Mouse (Mus musculus): ENCODE measurements around the gene Nr1i3. TPM values are rescaled to one million over a fixed set of nuclear protein-coding genes. Genes with fewer than 3 reads are reported as not detected.

The Nr1i3 gene
- polyA plus RNA-seq, 1 experiment from 2014 or later, result 0.38 TPM

- WGBS, result under 1% methylated on average over 41 of the region's 41 CpGs
- H3K4me1 ChIP-seq (ENCODE audit: control insufficient read depth, insufficient read depth, low read length), result peaks cover 26% of the 10 kb centered on the region
These were observed 33.1 kb downstream of the Nr1i3 start for GRCm38 (mm10) chr1:171246709-171247452.

GRCm38 (mm10) chr1:171247453-171247841 lies 33.7 kb downstream of the Nr1i3 start:
- WGBS, result 13% methylated on average over 13 of the region's 13 CpGs
- ATAC-seq, result peak; percentile 27
- Histone ChIP-seq H3K27me3 (ENCODE audit: control insufficient read depth, insufficient read depth, low read depth, low read length) (no peaks in the 10 kb centered on the region), H3K27ac (ENCODE audit: low read length) (peak overlapping the region; percentile 51), H3K4me3 (ENCODE audit: low read depth, low read length) (peak overlapping the region; percentile 81), H3K36me3 (ENCODE audit: control insufficient read depth, insufficient read depth, low read length) (no peaks in the 10 kb centered on the region; the same call in 1 of the 2 replicates), H3K4me1 (ENCODE audit: control insufficient read depth, insufficient read depth, low read length) (peaks cover 32% of the 10 kb centered on the region), H3K9me3 (replicated peaks; ENCODE audit: control insufficient read depth, low read length, poor library complexity, severe bottlenecking) (no peaks in the 10 kb centered on the region), H3K9ac (ENCODE audit: low read depth, low read length) (peak overlapping the region; percentile 57), H3K4me2 (ENCODE audit: low read length) (peak overlapping the region; percentile 63)

More at GRCm38 (mm10) chr1:171246709-171247452, 33.1 kb downstream of the Nr1i3 start:
- H3K27ac ChIP-seq (ENCODE audit: low read length), result peak overlapping the region; percentile 75
- peak overlapping the region; percentile 72 for H3K4me2 ChIP-seq (ENCODE audit: low read length)
- H3K9me3 ChIP-seq (replicated peaks; ENCODE audit: control insufficient read depth, low read length, poor library complexity, severe bottlenecking), result no peaks in the 10 kb centered on the region
- peaks cover 2% of the 10 kb centered on the region; the same call in 1 of the 2 replicates for H3K36me3 ChIP-seq (ENCODE audit: control insufficient read depth, insufficient read depth, low read length)
- no peaks in the 10 kb centered on the region for H3K27me3 ChIP-seq (ENCODE audit: control insufficient read depth, insufficient read depth, low read depth, low read length)
- peak; percentile 94 for ATAC-seq
- H3K9ac ChIP-seq (ENCODE audit: low read depth, low read length), result peak overlapping the region; percentile 91
- H3K4me3 ChIP-seq (ENCODE audit: low read depth, low read length), result peak overlapping the region; percentile 81

DNA sequence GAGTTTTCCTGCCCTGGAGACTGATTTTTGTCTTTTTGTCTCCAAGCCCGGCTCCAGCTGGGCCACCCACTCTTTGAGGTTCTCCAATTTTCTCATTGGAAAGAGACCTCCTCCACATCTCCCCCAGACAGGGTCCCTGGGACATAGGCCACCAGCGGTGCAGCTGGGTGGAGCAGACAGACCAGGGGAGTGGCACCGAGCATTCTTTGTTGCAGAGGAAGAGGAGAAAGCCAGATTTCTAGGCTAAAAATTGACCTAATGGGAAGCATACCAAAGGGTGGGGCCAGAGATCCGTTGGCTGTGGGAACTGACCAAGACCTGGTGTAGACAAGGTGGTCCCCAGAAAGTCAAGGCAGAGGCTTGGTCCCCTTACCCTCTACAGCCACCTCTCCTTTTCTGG lies 34.1 kb downstream of the Nr1i3 start:
- Histone ChIP-seq H3K27ac (ENCODE audit: low read length) (peak overlapping the region; percentile 51), H3K9me3 (replicated peaks; ENCODE audit: control insufficient read depth, low read length, poor library complexity, severe bottlenecking) (no peaks in the 10 kb centered on the region), H3K27me3 (ENCODE audit: control insufficient read depth, insufficient read depth, low read depth, low read length) (no peaks in the 10 kb centered on the region), H3K9ac (ENCODE audit: low read depth, low read length) (peak overlapping the region; percentile 57; the same call in 1 of the 2 replicates), H3K4me3 (ENCODE audit: low read depth, low read length) (no peak overlapping the region), H3K4me2 (ENCODE audit: low read length) (peak overlapping the region; percentile 63), H3K36me3 (ENCODE audit: control insufficient read depth, insufficient read depth, low read length) (no peaks in the 10 kb centered on the region; the same call in 1 of the 2 replicates), H3K4me1 (ENCODE audit: control insufficient read depth, insufficient read depth, low read length) (peaks cover 33% of the 10 kb centered on the region)
- no peak for ATAC-seq
- 30% methylated on average over 4 of the region's 4 CpGs for WGBS

GRCm38 (mm10) chr1:171248386-171249226 lies 34.8 kb downstream of the Nr1i3 start:
- ATAC-seq, result no peak
- H3K27ac ChIP-seq (ENCODE audit: low read length), result no peak overlapping the region

GRCm38 (mm10) chr1:171249913-171250600 lies 36.3 kb downstream of the Nr1i3 start, which contains the start of gene Adamts4:
TSS of gene Adamts4 (plus strand) at chr1:171250421.
- ATAC-seq, result no peak

More at GRCm38 (mm10) chr1:171248386-171249226, 34.8 kb downstream of the Nr1i3 start:
- peaks cover 33% of the 10 kb centered on the region for H3K4me1 ChIP-seq (ENCODE audit: control insufficient read depth, insufficient read depth, low read length)
- H3K4me3 ChIP-seq (ENCODE audit: low read depth, low read length), result no peak overlapping the region
- no peaks in the 10 kb centered on the region; the same call in 1 of the 2 replicates for H3K36me3 ChIP-seq (ENCODE audit: control insufficient read depth, insufficient read depth, low read length)
- H3K9ac ChIP-seq (ENCODE audit: low read depth, low read length), result no peak overlapping the region
- H3K9me3 ChIP-seq (replicated peaks; ENCODE audit: control insufficient read depth, low read length, poor library complexity, severe bottlenecking), result no peaks in the 10 kb centered on the region
- H3K4me2 ChIP-seq (ENCODE audit: low read length), result no peak overlapping the region
- WGBS, result 32% methylated on average over 3 of the region's 3 CpGs
- H3K27me3 ChIP-seq (ENCODE audit: control insufficient read depth, insufficient read depth, low read depth, low read length), result no peaks in the 10 kb centered on the region

DNA sequence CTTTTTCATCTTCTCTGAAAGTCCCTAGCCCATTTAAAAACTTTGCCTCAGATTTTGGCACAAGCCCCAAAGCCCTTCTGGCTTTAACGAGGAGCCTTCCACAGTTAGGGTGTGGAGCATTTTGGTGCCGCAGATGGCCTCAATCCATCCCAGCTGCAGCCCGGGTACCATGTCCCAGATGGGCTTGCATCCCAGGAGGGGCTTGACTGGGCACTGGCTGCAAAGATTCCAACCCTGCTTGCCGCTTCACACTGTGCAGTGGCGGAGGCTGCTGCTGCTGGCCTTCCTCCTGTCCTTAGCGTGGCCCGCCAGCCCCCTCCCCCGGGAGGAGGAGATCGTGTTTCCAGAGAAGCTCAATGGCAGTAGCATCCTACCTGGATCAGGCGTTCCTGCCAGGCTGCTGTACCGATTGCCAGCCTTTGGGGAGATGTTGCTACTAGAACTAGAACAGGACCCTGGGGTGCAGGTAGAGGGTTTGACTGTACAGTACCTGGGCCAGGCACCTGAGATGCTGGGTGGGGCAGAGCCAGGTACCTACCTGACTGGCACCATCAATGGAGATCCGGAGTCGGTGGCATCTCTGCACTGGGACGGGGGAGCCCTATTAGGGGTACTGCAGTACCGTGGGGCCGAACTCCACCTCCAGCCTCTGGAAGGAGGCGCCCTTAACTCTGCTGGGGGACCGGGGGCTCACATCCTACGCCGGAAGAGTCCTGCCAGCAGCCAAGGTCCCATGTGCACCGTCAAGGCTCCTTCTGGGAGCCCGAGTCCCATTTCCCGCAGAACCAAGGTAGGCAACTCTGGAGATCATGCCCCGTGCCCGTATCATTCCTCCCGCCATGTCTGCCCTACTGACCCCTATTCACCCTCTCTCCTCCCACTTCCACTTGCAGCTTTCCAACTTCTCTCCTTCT lies 37.2 kb downstream of the Nr1i3 start, which contains the start of gene Ndufs2:
Ndufs2 (minus strand) TSS at position 709 of the 914 bp plus-strand sequence.
- H3K36me3 ChIP-seq (ENCODE audit: control insufficient read depth, insufficient read depth, low read length), result no peaks in the 10 kb centered on the region
- H3K4me2 ChIP-seq (ENCODE audit: low read length), result peak within 1 kb of the TSS; percentile 53
- no peaks in the 10 kb centered on the region for H3K27me3 ChIP-seq (ENCODE audit: control insufficient read depth, insufficient read depth, low read depth, low read length)
- peaks cover 27% of the 10 kb centered on the region for H3K4me1 ChIP-seq (ENCODE audit: control insufficient read depth, insufficient read depth, low read length)
- H3K9me3 ChIP-seq (replicated peaks; ENCODE audit: control insufficient read depth, low read length, poor library complexity, severe bottlenecking), result no peaks in the 10 kb centered on the region
- ATAC-seq, result no peak
- peak within 1 kb of the TSS; percentile 53 for H3K27ac ChIP-seq (ENCODE audit: low read length)
- 14% methylated on average over 26 of the region's 26 CpGs for WGBS
- H3K4me3 ChIP-seq (ENCODE audit: low read depth, low read length), result peak within 1 kb of the TSS; percentile 34
- H3K9ac ChIP-seq (ENCODE audit: low read depth, low read length), result peak within 1 kb of the TSS; percentile 61

More at GRCm38 (mm10) chr1:171249913-171250600, 36.3 kb downstream of the Nr1i3 start, which contains the start of gene Adamts4:
- H3K36me3 ChIP-seq (ENCODE audit: control insufficient read depth, insufficient read depth, low read length), result no peaks in the 10 kb centered on the region
- peak within 1 kb of the TSS; percentile 53 for H3K27ac ChIP-seq (ENCODE audit: low read length)
- peaks cover 33% of the 10 kb centered on the region for H3K4me1 ChIP-seq (ENCODE audit: control insufficient read depth, insufficient read depth, low read length)
- H3K9me3 ChIP-seq (replicated peaks; ENCODE audit: control insufficient read depth, low read length, poor library complexity, severe bottlenecking), result no peaks in the 10 kb centered on the region
- 14% methylated on average over 5 of the region's 5 CpGs for WGBS
- H3K4me3 ChIP-seq (ENCODE audit: low read depth, low read length), result peak within 1 kb of the TSS; percentile 34
- H3K4me2 ChIP-seq (ENCODE audit: low read length), result peak within 1 kb of the TSS; percentile 53
- H3K27me3 ChIP-seq (ENCODE audit: control insufficient read depth, insufficient read depth, low read depth, low read length), result no peaks in the 10 kb centered on the region
- peak within 1 kb of the TSS; percentile 61 for H3K9ac ChIP-seq (ENCODE audit: low read depth, low read length)

DNA sequence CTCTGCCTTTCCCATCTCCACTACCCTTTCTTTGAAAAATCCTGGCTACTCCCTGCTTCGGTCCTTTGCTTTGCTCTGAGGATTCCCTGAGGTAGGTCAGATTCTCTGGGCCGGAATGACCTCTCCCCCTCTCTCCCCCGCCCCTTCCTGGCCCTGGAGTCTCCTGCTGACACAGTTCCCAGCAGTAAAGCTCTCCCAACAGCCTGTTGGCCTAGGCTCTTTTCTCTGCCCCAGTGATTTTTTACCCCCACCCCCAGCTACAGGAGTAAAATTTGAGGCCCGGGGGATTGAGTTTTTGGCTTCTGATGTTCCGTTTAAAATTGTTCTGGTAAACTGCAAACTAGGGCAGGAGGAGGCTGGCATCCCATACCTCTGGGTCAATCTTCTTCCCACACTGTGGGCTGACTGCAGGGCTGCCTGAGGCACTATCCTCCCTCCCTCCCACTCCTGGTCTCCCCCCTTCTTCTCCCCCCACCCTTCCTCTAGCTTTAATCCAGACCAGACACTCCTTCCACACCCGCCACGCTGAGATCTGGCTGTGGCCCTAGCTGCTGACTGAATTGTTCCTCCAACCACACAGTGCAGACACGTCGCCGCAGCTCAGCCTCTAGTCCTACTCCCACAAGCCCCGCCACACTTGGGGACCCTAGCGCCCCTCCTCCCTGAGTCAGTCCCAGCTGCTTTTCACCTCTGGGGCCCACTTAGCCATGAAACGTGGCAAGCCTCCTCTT lies 38.0 kb downstream of the Nr1i3 start:
- Histone ChIP-seq H3K36me3 (ENCODE audit: control insufficient read depth, insufficient read depth, low read length) (no peaks in the 10 kb centered on the region), H3K27me3 (ENCODE audit: control insufficient read depth, insufficient read depth, low read depth, low read length) (no peaks in the 10 kb centered on the region), H3K27ac (ENCODE audit: low read length) (0 out of 2 replicates have a peak overlapping the region, but pooled peaks have one; percentile 4), H3K9ac (ENCODE audit: low read depth, low read length) (peak overlapping the region; percentile 39; the same call in 1 of the 2 replicates), H3K4me3 (ENCODE audit: low read depth, low read length) (peak overlapping the region; percentile 34), H3K9me3 (replicated peaks; ENCODE audit: control insufficient read depth, low read length, poor library complexity, severe bottlenecking) (no peaks in the 10 kb centered on the region), H3K4me1 (ENCODE audit: control insufficient read depth, insufficient read depth, low read length) (peaks cover 22% of the 10 kb centered on the region), H3K4me2 (ENCODE audit: low read length) (peak overlapping the region; percentile 53)
- no peak for ATAC-seq
- whole genome bisulfite sequencing, result 5% methylated on average over 13 of the region's 13 CpGs

All from midbrain, embryonic 16.5 days (tissue).